8 mouse cellular contexts compared by ENCODE assay signal in the genomic region with DNA sequence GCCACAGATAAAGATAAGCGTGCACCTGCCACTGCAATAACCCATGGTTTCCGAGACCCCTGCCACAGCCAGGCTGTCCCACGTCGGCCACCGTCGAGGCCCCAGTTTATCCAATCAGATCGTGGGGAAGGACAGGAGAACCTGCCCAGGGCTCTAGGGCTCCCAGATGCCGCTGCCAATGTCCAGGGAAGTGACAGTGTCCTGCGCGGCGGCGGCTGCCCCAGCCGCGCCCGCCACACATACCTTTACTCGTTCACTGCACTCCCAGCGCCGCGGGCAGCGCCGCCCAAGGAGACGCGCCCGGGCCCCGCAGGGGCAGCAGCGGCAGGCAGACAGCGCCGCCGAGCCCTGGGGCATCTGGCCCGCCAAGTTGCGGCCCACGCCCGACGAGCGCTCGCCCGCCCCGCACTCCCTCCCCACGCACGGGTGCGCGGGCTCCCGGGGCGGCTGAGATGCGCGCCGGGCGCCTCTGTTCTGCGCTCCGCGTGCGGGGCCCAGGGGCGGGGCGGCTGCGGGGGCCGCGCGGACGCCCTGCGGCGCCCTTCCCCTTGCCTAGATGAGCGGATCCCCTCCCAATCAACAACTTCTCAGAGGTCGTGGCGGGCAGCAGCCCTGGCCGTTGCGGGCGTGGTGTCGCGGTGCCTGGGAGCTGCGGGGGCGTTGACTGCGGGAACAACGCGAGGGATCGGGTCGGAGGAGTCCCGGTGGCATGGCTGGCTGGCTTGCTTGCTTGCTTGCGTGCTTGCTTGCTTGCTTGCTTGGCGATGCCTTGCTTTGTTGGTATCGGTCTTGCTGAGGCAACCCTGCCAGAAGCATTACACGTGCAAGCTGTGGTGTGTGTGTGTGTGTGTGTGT. TPM values are rescaled to one million over a fixed set of nuclear protein-coding genes. Genes with fewer than 3 reads are reported as not detected.
A peak's percentile ranks its signal among the peaks of the same experiment; 100 is the strongest.
DNase-seq lines count a peak whose midpoint lies in the region; ATAC-seq and TF ChIP-seq lines count a peak whose summit lies in the region.

TSS of gene Nkain2 (minus strand) at position 811 of the 855 bp plus-strand sequence.

- H3K27ac ChIP-seq in ES-Bruce4 (ENCODE audit: insufficient read depth, low read length) = no peak within 1 kb of the TSS
- H3K27ac ChIP-seq in forebrain, embryonic 16.5 days (ENCODE audit: low read length) = peak within 1 kb of the TSS; percentile 91
- no peak within 1 kb of the TSS for H3K27ac ChIP-seq in liver, postnatal 0 days (ENCODE audit: low read depth)

- peak within 1 kb of the TSS; percentile 77 for H3K9ac ChIP-seq in ES-Bruce4 (ENCODE audit: low read depth, poor library complexity, severe bottlenecking)
- peak within 1 kb of the TSS; percentile 93 for H3K9ac ChIP-seq in forebrain, embryonic 16.5 days (replicated peaks; ENCODE audit: low read depth, low read length)
- no peak within 1 kb of the TSS for H3K9ac ChIP-seq in liver, postnatal 0 days (replicated peaks)

- TF ChIP-seq EP300 in ES-Bruce4 (IDR thresholded peaks at IDR 0.05; ENCODE audit: insufficient read depth, low read depth, low read length) = no peak
- no peak for TF ChIP-seq EP300 in liver, postnatal 0 days (IDR thresholded peaks at IDR 0.05; ENCODE audit: low read depth)

- H3K27me3 ChIP-seq in ES-Bruce4 (ENCODE audit: control insufficient read depth, insufficient read depth, low read length, poor library complexity, severe bottlenecking) = no peaks in the 10 kb centered on the region
- H3K27me3 ChIP-seq in forebrain, embryonic 16.5 days (replicated peaks; ENCODE audit: control insufficient read depth, insufficient read depth, low read length) = no peaks in the 10 kb centered on the region
- H3K27me3 ChIP-seq in liver, postnatal 0 days (ENCODE audit: insufficient read depth, low read length) = peaks cover 16% of the 10 kb centered on the region

- no peaks in the 10 kb centered on the region for H3K36me3 ChIP-seq in ES-Bruce4 (ENCODE audit: control insufficient read depth, insufficient read depth, low read length, poor library complexity, severe bottlenecking)
- H3K36me3 ChIP-seq in forebrain, embryonic 16.5 days (ENCODE audit: control insufficient read depth, insufficient read depth) = no peaks in the 10 kb centered on the region
- H3K36me3 ChIP-seq in liver, postnatal 0 days (replicated peaks; ENCODE audit: insufficient read depth, low read length) = no peaks in the 10 kb centered on the region

- no peaks in the 10 kb centered on the region for H3K4me1 ChIP-seq in ES-Bruce4 (ENCODE audit: control insufficient read depth, insufficient read depth, low read length)
- 0 out of 2 replicates have a peak, but pooled peaks cover 3% of the 10 kb centered on the region for H3K4me1 ChIP-seq in forebrain, embryonic 16.5 days (replicated peaks; ENCODE audit: control insufficient read depth, insufficient read depth, low read length)
- 0 out of 2 replicates have a peak, but pooled peaks cover 6% of the 10 kb centered on the region for H3K4me1 ChIP-seq in liver, postnatal 0 days (ENCODE audit: insufficient read depth)

- intact Hi-C loops in heart, postnatal 25 days (cut with DNase I) = loop anchor here (10.0 kb wide), 3 partner anchors 175 to 1145 kb away; partner anchors contain the start of gene Trdn

- H3K9me3 ChIP-seq in ES-Bruce4 (replicated peaks; ENCODE audit: control insufficient read depth, insufficient read depth, low read length, poor library complexity, severe bottlenecking) = no peaks in the 10 kb centered on the region
- H3K9me3 ChIP-seq in forebrain, embryonic 16.5 days (ENCODE audit: control insufficient read depth, low read length) = no peaks in the 10 kb centered on the region
- no peaks in the 10 kb centered on the region for H3K9me3 ChIP-seq in liver, postnatal 0 days (ENCODE audit: low read length)

- under 1% methylated on average over 62 of the region's 81 CpGs for WGBS in forebrain, embryonic 16.5 days
- 1% methylated on average over 59 of the region's 81 CpGs for WGBS in liver, postnatal 0 days (ENCODE audit: insufficient replicate concordance)

- DNase-seq in cerebellum, adult 11-12 months = peak; percentile 20
- peak; percentile 1 for DNase-seq in heart, postnatal 25 days (ENCODE audit: low spot score)
- DNase-seq in layer of hippocampus, adult 9-10 months (ENCODE audit: low spot score) = peak; percentile 37
- DNase-seq in liver, postnatal 0 days = peak; percentile 14
- DNase-seq in right cerebral cortex, postnatal 10 days (ENCODE audit: low spot score in 2 of 2) = peak; percentile 82
- no peak for DNase-seq in thymus, adult 18-20 months

- peak within 1 kb of the TSS; percentile 82 for H3K4me2 ChIP-seq in forebrain, embryonic 16.5 days (ENCODE audit: low read length)
- H3K4me2 ChIP-seq in liver, postnatal 0 days (ENCODE audit: low read depth, low read length) = peak within 1 kb of the TSS; percentile 67

- TF ChIP-seq CTCF in ES-Bruce4 (IDR thresholded peaks at IDR 0.05; ENCODE audit: low read depth, low read length) = no peak
- TF ChIP-seq CTCF in liver, postnatal 0 days (IDR thresholded peaks at IDR 0.05; ENCODE audit: low read depth) = no peak

- ATAC-seq in forebrain, embryonic 16.5 days = peak; percentile 87
- ATAC-seq in liver, postnatal 0 days = peak; percentile 35

- H3K4me3 ChIP-seq in ES-Bruce4 (ENCODE audit: low read depth, low read length) = peak within 1 kb of the TSS; percentile 78
- peak within 1 kb of the TSS; percentile 78 for H3K4me3 ChIP-seq in forebrain, embryonic 16.5 days (replicated peaks; ENCODE audit: low read length)
- H3K4me3 ChIP-seq in liver, postnatal 0 days (ENCODE audit: low read depth, low read length) = peak within 1 kb of the TSS; percentile 40

- TF ChIP-seq POLR2A in ES-Bruce4 (IDR thresholded peaks at IDR 0.05; ENCODE audit: insufficient read depth, low read length) = no peak

RNA-seq across cellular contexts. Expression of gene Nkain2, which starts in this region (rescaled TPM):
- not detected in 2 replicates for polyA plus RNA-seq in ES-Bruce4 (2011; ENCODE audit: insufficient read depth, insufficient read length, low read depth, missing spikeins)
- polyA plus RNA-seq in forebrain, embryonic 16.5 days (2015; fragmentation: Nextera tagmentation; extraction: Ambion mirVana) = 14.5 and 16.8 TPM in 2 replicates
- not detected for total RNA-seq in heart, postnatal 25 days (2021)
- 0.11 TPM in 1 of 2 replicates, not detected in the other for polyA plus RNA-seq in liver, postnatal 0 days (2015; fragmentation: Nextera tagmentation; extraction: Ambion mirVana)

Comparison
In these comparisons a context has a peak if more than half of its experiments do, and no peak if none do; other contexts are left out.
1. RNA of gene Nkain2 (polyA plus RNA-seq): 14.5 to 16.8 TPM in forebrain, embryonic 16.5 days; 0.11 TPM in liver, postnatal 0 days and not detected in ES-Bruce4; every median in the first group is over 10 times any median in the second.
2. Peak in DNase-seq in heart, postnatal 25 days; RNA of the gene not detected or under 1 TPM.
3. Peak in DNase-seq, ATAC-seq, H3K4me3 ChIP-seq and H3K4me2 ChIP-seq in liver, postnatal 0 days; RNA of the gene not detected or under 1 TPM.
4. DNase-seq: peak in cerebellum, adult 11-12 months (single experiment), layer of hippocampus, adult 9-10 months (single experiment) and right cerebral cortex, postnatal 10 days (2 of 2); none in thymus, adult 18-20 months (0 of 2).
5. Peak in every context shown above with its lines, with median percentiles within 50 percentile points of each other: H3K4me3 ChIP-seq.